Mouse (Mus musculus): Measurements from ENCODE around the gene Anln.

GRCm38 (mm10) chr9:22423507-22423906 lies 34.5 kb upstream of the Anln start:
- TF ChIP-seq EP300 (IDR thresholded peaks at IDR 0.05; ENCODE audit: low read depth) (no peak), CTCF (IDR thresholded peaks at IDR 0.05; ENCODE audit: low read depth) (no peak)

Data from liver, embryonic 14.5 days (tissue).